Mouse (Mus musculus) neural tube, embryonic 11.5 days (tissue): ENCODE measurements at regions not wholly inside any gene's neighbourhood (a gene's known extent, or its start where the extent isn't known, plus 50 kb on each side); places are given as distances from the start of the nearest gene placed in this dataset.

Experiments used
- ATAC-seq: fragments of 200-750 bp; cut with Nextera tagmentation; 2 replicates; pipeline ENCODE4 v1.8.0; 2017; ENCODE audit warnings: moderate number of reproducible peaks, mild to moderate bottlenecking, moderate TSS enrichment, moderate library complexity; ENCODE audit not compliant: insufficient read depth, low FRiP score, low TSS enrichment
- DNase-seq: peaks from one replicate; pipeline ENCODE4 v3.0.0-alpha.2; 2015; ENCODE audit warnings: low spot score
- H3K27ac ChIP-seq: fragments of 300-500 bp; sonication (generic); 2 replicates; pipeline ENCODE4 v1.5.1; 2014; ENCODE audit warnings: low read depth, mild to moderate bottlenecking, low read length
- H3K27me3 ChIP-seq: fragments of 300-500 bp; sonication (generic); 2 replicates; pipeline ENCODE4 v1.6.1; 2014; ENCODE audit warnings: mild to moderate bottlenecking, low read length, mixed read lengths; ENCODE audit not compliant: control insufficient read depth, insufficient read depth
- H3K36me3 ChIP-seq: fragments of 300-500 bp; sonication (generic); 2 replicates; pipeline ENCODE4 v1.6.1; 2014; ENCODE audit warnings: mild to moderate bottlenecking, low read length, moderate library complexity, mixed read lengths; ENCODE audit not compliant: control insufficient read depth, insufficient read depth
- H3K4me1 ChIP-seq: fragments of 300-500 bp; sonication (generic); 2 replicates; pipeline ENCODE4 v1.6.1; 2014; ENCODE audit warnings: low read length, mixed read lengths; ENCODE audit not compliant: control insufficient read depth, insufficient read depth
- H3K4me2 ChIP-seq: fragments of 300-500 bp; sonication (generic); 2 replicates; pipeline ENCODE4 v1.6.1; 2014; ENCODE audit warnings: low read depth, mild to moderate bottlenecking, moderate library complexity
- H3K4me3 ChIP-seq: fragments of 300-500 bp; sonication (generic); 2 replicates; pipeline ENCODE4 v1.5.1; 2014; ENCODE audit warnings: low read depth, low read length
- H3K9ac ChIP-seq: fragments of 300-500 bp; sonication (generic); 2 replicates; pipeline ENCODE4 v1.6.1; 2014; ENCODE audit warnings: mild to moderate bottlenecking, low read length
- H3K9me3 ChIP-seq: fragments of 300-500 bp; sonication (generic); 2 replicates; pipeline ENCODE4 v1.6.1; 2016; ENCODE audit warnings: low read length; ENCODE audit not compliant: control insufficient read depth
- WGBS: fragments of 180-500 bp; shearing (Covaris S2); extraction: QIAGEN DNeasy Blood & Tissue Kit; methylation state at CpG from one replicate; pipeline ENCODE4 v1.1.7; 2014; 5-methylcytosine and 5-hydroxymethylcytosine counted together

GRCm38 (mm10) chr13:110633261-110633781, 238.5 kb downstream of the Plk2 start:
- no peak for ATAC-seq
- no peaks in the 10 kb centered on the region for H3K9me3 ChIP-seq

GRCm38 (mm10) chr13:110633899-110634298, 239.1 kb downstream of the Plk2 start:
- Histone ChIP-seq H3K27ac (no peak overlapping the region), H3K27me3 (no peaks in the 10 kb centered on the region), H3K4me2 (no peak overlapping the region), H3K9me3 (no peaks in the 10 kb centered on the region), H3K4me1 (no peaks in the 10 kb centered on the region), H3K9ac (no peak overlapping the region), H3K36me3 (no peaks in the 10 kb centered on the region), H3K4me3 (no peak overlapping the region)
- ATAC-seq (no peak), DNase-seq (no peak)
- WGBS, result 92% methylated on average over 1 of the region's 1 CpGs

More at GRCm38 (mm10) chr13:110633261-110633781, 238.5 kb downstream of the Plk2 start:
- Histone ChIP-seq H3K27ac (no peak overlapping the region), H3K4me2 (no peak overlapping the region), H3K36me3 (no peaks in the 10 kb centered on the region), H3K4me1 (no peaks in the 10 kb centered on the region), H3K9ac (no peak overlapping the region), H3K4me3 (no peak overlapping the region), H3K27me3 (no peaks in the 10 kb centered on the region)
- DNase-seq, result no peak
- 66% methylated on average over 3 of the region's 3 CpGs for WGBS

- H3K4me2 ChIP-seq, result no peak overlapping the region
- 53% methylated on average over 3 of the region's 3 CpGs for WGBS
- H3K4me1 ChIP-seq, result no peaks in the 10 kb centered on the region
- no peaks in the 10 kb centered on the region for H3K9me3 ChIP-seq
- ATAC-seq (no peak), DNase-seq (no peak)
- H3K27ac ChIP-seq, result no peak overlapping the region
- H3K9ac ChIP-seq, result no peak overlapping the region
- no peaks in the 10 kb centered on the region for H3K36me3 ChIP-seq
- H3K27me3 ChIP-seq, result no peaks in the 10 kb centered on the region
- no peak overlapping the region for H3K4me3 ChIP-seq
Observed at GRCm38 (mm10) chr13:110642792-110643191, 247.9 kb downstream of the Plk2 start.

- no peak overlapping the region for H3K27ac ChIP-seq
- H3K4me2 ChIP-seq, result no peak overlapping the region
- DNase-seq (no peak), ATAC-seq (no peak)
- no peaks in the 10 kb centered on the region for H3K4me1 ChIP-seq
- H3K4me3 ChIP-seq, result no peak overlapping the region
- H3K36me3 ChIP-seq, result no peaks in the 10 kb centered on the region
- H3K9me3 ChIP-seq, result no peaks in the 10 kb centered on the region
- 65% methylated on average over 11 of the region's 11 CpGs for WGBS
- no peaks in the 10 kb centered on the region for H3K27me3 ChIP-seq
- no peak overlapping the region for H3K9ac ChIP-seq
Observed at GRCm38 (mm10) chr13:110643198-110643896, 248.5 kb downstream of the Plk2 start.

- WGBS, result 85% methylated on average over 3 of the region's 3 CpGs
- H3K27me3 ChIP-seq, result no peaks in the 10 kb centered on the region
- no peak for DNase-seq
- no peak overlapping the region for H3K4me3 ChIP-seq
- H3K4me2 ChIP-seq, result no peak overlapping the region
- H3K36me3 ChIP-seq, result no peaks in the 10 kb centered on the region
- ATAC-seq, result no peak
- no peak overlapping the region for H3K27ac ChIP-seq
- no peaks in the 10 kb centered on the region for H3K9me3 ChIP-seq
- H3K4me1 ChIP-seq, result no peaks in the 10 kb centered on the region
- H3K9ac ChIP-seq, result no peak overlapping the region
Observed at GRCm38 (mm10) chr13:110643897-110644213, 249.0 kb downstream of the Plk2 start.

- Histone ChIP-seq H3K27ac (no peak overlapping the region), H3K4me3 (no peak overlapping the region), H3K4me2 (no peak overlapping the region), H3K27me3 (no peaks in the 10 kb centered on the region), H3K9me3 (no peaks in the 10 kb centered on the region), H3K36me3 (no peaks in the 10 kb centered on the region), H3K9ac (no peak overlapping the region), H3K4me1 (no peaks in the 10 kb centered on the region)
- no peak for DNase-seq
- WGBS, result 72% methylated on average over 1 of the region's 1 CpGs
- no peak for ATAC-seq
Observed at GRCm38 (mm10) chr13:110649378-110649777, 254.5 kb downstream of the Plk2 start.

- Histone ChIP-seq H3K4me3 (no peak overlapping the region), H3K27me3 (no peaks in the 10 kb centered on the region), H3K4me1 (no peaks in the 10 kb centered on the region), H3K9me3 (no peaks in the 10 kb centered on the region), H3K27ac (no peak overlapping the region), H3K9ac (no peak overlapping the region), H3K36me3 (no peaks in the 10 kb centered on the region), H3K4me2 (no peak overlapping the region)
- ATAC-seq (no peak), DNase-seq (no peak)
- 59% methylated on average over 2 of the region's 2 CpGs for whole genome bisulfite sequencing
Observed at GRCm38 (mm10) chr13:110649870-110650497, 255.1 kb downstream of the Plk2 start.

GRCm38 (mm10) chr13:110652201-110652600, 257.4 kb downstream of the Plk2 start:
- H3K4me2 ChIP-seq, result no peak overlapping the region
- no peaks in the 10 kb centered on the region for H3K9me3 ChIP-seq
- no peak overlapping the region for H3K4me3 ChIP-seq
- H3K27me3 ChIP-seq, result no peaks in the 10 kb centered on the region
- H3K27ac ChIP-seq, result no peak overlapping the region
- no peak for DNase-seq
- 72% methylated on average over 7 of the region's 7 CpGs for WGBS
- H3K4me1 ChIP-seq, result no peaks in the 10 kb centered on the region
- ATAC-seq, result no peak
- H3K36me3 ChIP-seq, result no peaks in the 10 kb centered on the region
- no peak overlapping the region for H3K9ac ChIP-seq
